Mouse (Mus musculus) thymus, postnatal 10 days (tissue): ENCODE measurements around the gene Hibadh.

Source experiments
- DNase-seq, 2 experiments: peaks; one replicate each; pipeline ENCODE4 v3.0.0; 2021; ENCODE audit warnings: low spot score in 2 of 2

The Hibadh gene

DNA sequence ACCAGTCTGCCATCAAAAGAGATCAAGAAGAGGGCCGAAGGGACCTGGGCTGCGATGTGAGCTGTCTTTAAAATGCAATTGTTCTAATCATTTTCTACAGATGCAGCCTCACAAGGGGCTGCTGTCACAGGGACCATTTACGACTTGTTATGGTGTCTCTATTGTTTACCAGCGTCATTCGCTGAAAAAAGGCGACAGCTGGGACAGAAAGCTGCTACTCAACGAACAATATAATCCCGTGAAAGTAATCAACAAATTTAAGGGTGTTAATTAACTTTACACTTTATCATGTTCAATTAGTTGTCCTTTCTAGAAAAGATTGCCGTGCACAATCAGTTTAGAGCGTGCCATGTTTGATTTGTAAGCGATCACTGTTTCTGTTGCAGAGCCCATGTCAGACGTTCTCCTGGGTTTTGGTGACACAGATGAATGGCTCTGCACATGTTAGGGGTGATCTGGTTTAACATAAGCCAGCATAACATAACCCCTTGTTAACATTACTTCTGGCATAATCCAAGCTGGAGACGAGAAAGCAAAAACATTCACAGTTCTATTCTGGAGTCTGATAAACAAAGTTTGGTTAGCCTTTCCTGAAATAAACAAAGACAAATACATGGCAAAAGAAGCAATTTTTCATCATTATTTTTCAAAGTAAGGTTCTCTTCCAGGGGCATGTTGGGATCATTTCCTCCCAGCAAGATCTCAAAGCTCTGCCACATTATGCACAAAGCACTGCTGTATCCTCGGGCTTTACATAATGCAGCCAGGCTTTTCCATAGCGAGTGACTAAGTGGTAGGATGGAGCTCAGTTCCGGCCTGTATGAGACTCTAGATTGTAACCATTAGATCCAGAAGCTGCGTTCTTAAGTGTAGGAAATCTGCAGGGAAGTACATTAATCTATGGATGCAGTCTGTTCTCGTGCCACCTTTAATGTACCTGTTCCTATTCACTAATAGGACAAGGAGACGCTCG, 72.6 kb downstream of the Hibadh start:
- no peak for DNase-seq

DNA sequence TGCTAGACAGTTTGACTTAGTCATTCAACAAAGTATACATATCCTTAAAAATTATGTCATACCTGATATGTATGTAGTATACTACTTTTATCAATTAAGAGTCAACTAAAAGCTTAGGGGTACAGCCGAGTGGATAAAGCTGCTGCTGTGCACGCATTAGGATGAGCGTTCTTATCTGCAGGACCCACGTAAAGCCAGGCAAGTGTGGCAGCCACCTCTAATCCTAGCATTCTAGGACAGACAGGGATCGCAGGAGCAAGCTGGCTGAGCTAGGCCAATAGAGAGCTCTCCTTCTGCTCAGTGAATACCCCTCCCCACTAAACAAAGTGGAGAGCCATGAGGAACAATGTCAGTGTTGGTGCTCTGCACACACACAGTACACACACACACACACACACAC, 75.0 kb downstream of the Hibadh start:
- no peak for DNase-seq

DNA sequence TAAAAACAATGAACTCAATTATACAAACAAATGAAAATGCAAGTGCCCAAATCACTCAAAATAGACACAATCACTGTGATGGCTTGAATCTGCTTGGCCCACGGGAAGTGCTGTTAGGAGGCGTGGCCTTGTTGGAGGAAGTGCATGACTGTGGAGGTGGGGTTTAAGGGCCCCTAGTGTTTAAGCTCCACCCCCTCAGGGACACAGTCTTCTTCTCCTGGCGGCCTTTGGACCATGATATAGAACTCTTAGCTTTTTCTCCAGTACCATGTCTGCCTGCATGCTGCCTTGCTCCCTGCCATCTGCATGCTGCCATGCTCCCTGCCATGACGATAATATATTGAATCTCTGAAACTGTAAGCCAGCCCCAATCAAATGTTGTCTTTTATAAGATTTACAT, 77.2 kb downstream of the Hibadh start:
- no peak for DNase-seq

DNA sequence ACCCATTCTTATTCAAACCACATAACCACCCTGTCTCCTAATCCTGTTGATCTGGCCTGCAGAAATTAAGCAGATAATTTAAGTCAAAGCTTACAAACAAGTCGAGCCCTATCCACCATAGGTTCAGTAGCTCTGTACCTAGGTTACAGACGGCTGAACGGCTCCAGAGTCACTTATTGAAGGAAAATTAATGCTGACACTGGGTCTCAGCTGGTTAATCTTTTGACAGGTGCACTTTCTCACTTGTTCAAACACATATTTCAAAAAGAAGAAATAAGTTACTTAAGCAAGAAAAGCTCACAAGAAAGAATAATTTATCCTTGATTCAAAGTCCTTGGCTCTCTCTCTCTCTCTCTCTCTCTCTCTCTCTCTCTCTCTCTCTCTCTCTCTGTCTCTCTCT, 81.1 kb downstream of the Hibadh start:
- DNase-seq = no peak

DNA sequence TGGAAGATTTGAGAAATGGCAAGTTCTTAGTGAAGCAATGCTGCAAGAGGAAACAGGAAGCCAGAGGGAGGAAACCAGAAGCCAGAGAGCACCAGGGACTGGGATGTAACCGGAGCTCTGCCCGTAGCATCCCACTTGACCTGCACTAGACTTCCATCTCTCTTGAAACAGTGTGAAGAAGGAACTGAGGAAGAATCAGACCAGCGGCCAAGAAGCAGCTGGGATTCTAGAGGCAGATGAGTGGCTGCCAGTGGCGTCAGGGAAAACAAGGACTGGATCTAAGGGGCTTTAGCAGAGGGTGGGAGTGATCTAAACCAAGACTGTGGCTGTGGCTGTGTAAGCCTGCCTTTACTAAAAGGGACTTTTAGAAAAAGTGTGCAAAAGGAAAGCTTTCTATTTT, 95.8 kb downstream of the Hibadh start:
- no peak for DNase-seq

DNA sequence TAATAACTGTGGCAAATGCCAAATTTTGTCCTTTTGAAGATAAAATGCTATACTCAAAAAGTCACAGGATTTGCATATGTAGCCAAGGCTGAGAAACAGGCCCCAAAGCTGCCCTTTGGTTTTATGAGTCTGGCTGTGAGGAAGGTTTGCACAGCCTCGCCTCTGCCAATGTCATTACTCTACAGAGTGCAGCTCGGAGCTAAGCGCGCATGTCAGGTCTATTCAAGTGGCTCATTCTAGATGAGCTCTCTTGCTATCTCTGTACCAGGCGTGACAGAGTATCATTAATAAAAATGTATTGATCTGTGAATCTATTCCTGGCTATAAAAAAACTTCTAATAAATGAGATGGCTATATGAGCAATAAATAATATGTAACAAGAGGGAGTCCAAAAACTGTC, 97.7 kb downstream of the Hibadh start:
- no peak for DNase-seq

DNA sequence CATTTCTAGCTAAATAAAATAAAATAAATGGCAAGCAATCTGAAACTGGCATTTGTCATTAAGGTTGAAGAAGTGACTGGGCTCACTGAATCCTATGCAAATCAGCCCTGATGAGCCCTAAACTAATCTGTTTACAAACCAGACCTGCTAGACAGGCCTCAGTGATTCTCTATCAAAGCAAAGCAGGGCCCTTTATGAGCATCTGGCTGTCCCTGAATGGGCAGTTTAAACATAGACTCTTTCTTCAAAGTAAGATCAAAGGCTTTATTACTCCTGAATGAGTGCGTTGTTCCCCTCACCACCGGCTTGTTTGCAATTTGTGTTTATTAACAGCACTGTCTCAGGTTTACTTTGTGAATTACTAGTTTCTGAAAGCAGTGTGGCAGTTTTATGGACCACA, 100.3 kb downstream of the Hibadh start:
- DNase-seq = no peak

DNA sequence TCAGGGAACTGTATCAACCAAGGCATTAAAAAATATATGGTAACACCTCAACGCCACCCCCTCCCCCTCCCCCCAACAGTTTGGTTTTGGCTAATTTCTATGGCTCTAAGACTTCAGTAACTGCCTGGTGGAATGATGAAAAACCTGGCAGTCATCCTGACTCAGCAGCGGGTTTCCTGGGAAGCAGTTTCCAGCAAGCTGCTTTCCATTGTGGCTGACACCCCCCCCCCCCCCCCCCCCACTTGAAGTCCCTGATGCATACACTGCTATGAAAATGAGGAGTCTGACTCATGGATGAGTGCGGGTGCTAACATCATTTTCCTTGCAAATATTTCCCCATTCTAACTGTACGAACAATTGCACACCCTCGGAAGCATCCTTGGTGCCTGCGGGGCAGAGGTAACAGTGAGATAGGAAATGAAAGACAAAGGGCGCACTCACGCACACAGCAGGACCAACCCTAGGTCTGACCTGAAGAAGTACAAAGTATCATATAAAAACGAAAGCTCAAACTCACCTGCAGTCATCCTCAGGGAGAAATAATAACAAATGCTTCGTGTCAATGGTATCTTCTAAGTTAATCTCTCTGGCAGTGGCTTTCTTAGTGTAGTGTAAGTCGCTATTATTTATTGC, 105.0 kb downstream of the Hibadh start:
- no peak for DNase-seq

DNA sequence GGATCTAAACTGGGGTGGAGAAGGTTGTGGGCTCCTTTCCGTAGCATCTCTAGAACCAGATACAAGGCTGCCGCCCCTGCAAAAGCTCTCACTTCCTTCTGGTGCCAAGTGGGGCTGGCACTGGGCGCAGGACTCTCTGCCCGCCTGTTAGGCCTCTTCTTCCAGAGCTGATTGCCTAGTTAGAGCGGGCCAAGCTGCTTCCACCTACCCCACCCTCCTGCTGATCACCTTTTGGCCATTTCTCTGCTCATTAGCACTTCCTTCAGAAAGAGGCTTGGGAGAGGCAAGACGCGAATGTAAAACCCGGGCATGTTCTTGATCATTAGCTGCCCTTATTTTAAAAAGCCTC, 108.1 kb downstream of the Hibadh start:
- DNase-seq = no peak

DNA sequence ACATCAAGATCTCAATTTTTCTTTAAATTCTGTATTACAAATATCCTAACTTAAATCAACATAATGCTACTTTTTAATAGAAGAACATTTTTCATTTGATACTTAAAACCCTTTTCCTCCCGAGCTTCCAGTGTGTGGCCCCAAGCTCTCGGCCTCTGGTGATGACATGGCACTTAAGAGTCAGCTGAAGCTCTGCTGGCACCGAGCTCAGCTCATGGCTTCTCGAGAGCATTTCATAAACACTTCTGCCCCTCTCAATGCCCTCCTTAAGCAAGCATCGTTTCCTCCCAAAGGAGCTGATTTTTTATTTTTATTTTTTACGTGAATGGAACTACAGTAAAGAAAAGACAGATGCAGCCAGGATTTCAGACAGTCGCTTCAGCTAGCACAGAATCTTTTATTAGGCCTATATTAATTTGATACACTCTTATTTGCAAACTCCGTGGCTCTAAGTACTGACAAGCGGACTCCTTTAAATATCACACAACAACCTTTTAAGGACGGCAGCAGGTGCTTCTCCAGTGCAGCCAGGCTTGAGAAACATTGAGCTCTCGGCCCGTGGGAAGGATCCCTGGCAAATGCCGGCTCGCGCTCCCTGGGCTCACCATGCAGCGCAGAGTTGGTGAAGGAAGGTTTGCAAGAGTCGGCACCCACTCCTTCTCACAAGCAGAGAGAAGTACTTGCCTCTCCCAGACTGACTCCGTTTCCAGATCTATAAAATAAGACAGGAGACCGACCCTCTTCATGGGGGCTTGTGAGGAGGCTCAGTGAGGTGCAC, 108.6 kb downstream of the Hibadh start:
- DNase-seq = no peak

DNA sequence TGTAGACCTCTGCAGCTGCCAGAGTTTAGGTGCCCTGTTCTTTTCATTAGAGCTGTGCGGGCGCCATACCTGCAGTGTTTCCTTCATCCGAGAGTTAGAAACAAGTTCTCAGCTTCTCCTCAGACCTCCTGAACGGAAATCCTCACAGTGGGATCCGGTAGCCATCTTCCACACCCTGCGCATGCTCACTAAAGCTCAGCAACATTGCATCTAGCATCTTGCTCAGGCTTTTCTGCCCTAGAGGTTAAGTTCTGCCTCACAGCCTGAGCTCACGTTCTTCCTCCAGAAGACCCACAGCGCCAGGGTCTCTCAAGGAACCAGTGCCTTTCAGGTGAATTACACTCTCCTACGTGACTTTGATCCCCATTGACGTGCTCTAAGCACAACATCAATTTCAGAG, 109.3 kb downstream of the Hibadh start:
- no peak for DNase-seq

DNA sequence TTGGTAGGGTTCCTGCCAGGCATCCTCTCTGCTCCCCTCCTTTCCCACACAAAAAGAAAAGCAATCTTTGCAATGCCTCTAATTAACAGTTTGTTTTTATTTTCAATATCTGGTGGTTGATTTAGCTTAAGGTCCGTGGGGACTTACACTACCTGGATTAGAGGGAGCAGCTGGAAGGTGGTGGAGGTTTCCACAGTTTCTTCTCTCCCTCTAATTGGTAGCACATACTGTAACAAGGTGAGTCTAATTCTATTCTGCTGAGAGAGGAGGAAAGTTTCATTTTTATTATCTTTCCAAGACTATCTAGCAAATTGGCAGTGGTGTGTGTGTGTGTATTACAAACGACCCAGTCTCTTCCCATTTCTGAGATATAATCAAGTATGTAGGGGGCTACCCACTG, 116.0 kb downstream of the Hibadh start:
- DNase-seq = no peak

DNA sequence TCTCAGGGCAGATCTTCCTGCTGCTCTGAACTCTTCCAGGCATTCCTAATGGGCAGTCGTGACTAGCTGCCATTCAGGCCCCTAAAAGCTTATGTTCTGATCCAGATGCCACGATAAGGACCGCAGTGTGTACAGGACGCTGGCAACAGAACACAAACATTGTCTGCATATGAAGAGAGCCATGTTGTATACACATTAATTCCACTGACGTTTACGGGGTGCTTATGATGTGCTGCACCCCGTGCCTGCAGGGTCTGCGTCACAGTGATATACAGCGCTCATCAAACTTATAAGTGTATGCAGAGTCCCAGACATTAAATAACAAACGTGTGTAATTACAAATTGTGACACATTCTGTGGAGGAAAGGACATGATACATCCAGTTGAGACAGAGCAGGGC, 121.5 kb downstream of the Hibadh start:
- DNase-seq = no peak

DNA sequence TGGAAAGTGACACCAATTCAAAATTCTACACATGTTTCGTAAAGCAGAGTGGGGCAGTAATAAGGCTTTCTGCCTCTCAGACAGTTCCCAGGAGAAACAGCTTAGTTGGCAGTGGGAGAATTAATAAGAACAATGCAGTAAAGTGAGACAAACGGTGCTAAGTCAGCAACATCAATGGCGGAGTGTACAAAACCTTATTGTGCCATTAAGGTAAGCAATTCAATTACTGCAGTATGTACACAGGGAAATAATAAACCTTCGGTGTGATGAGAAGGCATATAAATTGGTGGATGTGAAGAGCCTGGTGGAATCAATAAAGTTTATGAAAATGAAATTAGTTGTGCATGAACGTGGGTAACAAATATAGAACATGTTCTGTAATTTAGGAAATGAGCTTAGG, 122.9 kb downstream of the Hibadh start:
- DNase-seq = no peak

DNA sequence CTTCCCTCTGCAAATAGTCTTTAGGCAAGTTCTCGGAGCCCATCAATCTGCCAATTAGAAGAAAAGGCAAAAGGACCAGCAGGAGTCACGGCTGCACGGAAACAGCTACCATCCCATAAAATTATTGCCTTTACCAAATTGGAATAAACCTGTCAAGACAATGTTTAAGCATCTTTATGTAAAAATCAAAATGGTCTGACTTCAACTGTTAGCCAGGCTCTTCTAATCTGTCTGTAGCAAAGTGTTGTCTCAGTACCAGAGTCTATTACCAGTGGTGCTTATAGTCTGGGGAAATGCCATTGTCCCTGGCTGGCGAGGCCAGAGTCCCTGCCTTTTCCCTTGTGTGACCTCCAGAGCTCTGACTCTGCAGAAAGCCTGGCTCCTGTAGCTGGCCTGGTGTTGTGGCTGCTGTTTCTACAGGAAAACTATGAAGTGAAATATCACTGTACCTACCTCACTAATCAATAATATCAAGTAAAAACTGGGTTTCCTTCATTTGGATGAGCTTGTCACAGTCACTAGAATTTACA, 126.2 kb downstream of the Hibadh start:
- no peak for DNase-seq

DNA sequence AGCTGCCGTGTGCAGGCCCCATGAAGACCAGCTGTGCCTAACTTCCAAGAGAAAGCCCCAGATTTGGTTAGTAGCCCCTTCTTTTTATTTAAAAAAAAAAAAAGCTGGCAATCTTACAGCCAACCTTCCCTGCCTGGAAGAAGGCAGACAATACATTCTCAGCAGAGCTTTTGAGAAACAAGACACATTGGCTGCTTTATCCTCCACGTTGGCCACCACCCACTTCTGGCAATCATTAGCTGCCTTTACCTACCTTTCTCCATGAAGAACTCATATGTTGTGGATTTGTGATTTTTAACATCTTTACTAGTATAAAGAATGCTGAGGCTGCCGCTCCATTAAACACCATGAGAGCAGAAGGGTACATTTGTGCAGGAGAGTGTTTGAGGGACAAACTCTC, 131.4 kb downstream of the Hibadh start:
- DNase-seq = no peak

DNA sequence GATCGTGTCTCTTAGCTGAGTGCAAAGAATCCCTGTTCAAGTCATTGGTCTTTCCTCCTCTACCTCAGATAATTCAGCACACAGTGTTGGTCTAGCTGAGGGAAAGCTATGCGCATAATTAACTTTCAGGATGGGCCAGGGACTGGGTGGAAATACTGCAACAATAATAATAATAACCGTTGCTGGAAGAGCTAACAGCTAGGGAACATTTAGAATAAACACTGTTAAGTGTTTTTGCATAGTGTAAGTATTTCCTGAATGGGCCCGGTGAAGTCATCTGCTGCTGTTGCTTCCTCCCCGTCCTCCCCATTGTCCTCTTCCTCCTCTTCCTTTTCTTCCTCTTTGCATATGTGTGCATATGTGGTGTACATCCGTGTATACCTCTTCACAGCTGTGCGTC, 132.2 kb downstream of the Hibadh start:
- DNase-seq = no peak

DNA sequence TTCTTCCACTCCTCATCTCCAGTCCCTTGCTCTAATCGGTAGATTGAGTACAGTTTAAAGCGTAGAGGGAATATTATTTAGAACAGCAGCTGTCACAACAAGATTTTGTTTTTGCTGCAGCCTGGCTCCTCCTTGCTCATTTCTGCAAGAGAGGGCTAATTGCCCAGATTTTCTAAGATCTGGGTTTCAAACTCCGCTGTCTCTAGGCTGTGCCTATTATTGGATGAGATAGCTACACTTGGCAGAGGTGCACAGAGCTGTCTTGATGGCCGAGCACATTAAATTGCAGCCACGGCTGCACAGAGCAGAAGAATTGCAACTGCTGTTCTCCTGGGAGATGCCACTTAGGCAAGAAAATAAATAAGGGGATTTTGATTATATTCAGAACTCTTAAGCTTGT, 133.0 kb downstream of the Hibadh start:
- no peak for DNase-seq

DNA sequence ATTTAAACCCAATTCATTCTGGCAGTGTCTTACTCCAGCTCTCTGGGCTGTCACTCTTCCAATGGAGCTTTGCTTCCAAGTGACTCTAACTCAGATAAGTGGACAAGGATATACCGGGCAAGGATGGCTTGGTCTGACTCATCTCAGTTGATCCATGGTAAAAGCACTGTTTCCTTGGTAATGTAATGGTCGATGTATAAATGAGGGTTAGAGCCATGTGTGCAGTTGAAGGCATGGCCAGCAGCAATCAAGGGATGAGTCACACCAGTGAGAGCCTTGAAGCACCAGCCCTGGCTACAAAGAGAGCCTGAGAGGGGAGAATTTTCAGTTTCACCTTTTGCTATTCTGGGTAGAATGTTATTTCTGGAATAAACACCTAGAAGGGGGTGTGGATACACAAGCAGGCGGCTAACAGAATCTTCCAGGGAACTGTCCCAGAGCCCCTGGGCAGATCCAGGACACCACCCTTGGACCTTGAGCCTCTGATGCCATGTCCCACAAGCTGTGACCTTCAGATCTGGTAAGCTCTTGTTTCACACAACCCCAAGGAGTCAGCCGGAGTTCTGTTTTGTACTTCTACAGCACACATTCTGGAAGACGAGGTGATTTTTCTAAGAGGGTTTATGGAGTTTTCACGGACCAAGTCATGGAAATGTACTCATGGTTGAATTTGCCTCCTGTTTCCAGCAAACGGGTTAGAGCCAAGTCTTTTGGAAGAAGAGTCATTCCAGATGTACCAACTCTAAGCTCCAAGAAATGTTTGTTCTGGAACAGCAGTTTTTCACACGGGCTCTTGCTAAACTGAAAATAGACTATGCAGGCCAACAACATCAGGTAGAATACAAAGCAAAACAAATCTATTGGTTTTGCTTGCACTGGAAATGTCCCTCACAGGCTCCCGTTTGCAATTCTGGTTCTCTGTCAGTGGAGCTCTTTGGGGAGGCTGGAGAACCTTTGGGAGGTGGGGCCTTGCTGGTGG, 134.1 kb downstream of the Hibadh start:
- no peak for DNase-seq

DNA sequence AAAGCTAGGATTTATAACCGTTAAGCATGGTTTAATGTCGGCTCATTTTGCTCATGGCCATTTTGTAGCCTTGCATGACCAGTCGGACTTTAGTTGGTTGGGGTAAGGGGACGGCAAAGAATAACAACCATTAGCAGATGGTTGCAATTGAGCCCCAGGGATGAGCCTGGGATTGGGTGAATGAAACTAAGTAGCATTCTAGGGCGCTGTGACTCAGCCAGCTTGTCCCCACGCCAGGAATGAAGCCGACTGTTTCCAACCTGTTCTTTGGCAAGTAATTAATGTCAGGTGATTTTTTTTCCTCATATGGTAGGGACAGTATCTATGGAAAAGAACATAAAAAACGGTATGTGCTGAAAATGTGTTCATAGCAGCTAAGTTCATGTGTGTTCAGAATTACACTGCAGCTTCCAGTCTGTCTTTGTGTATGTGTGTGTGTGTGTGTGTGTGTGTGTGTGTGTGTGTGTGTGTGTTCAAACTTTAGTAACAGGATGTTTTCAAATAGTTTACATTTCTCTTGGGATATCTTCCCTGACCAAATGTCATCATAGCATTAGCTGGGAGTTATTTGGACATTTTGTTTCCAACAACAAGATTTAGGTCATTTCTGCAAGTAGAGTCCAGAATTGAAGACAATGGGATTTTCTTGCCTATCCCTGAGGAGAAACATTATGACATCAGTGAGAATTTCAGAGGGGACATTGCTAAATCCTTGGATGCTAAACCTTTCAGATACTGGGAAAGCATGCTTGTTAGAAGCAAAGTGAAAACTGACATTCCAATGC, 135.3 kb downstream of the Hibadh start:
- DNase-seq = no peak
